Mouse (Mus musculus) embryonic facial prominence, embryonic 13.5 days (tissue): Measurements from ENCODE around the gene Rapgef4. TPM values are rescaled to one million over a fixed set of nuclear protein-coding genes. Genes with fewer than 3 reads are reported as not detected.

Experiments used
- ATAC-seq: fragments of 200-750 bp; cut with Nextera tagmentation; 2 replicates; pipeline ENCODE4 v1.8.0; 2017; ENCODE audit warnings: low read depth; ENCODE audit not compliant: insufficient number of reproducible peaks, insufficient read depth, low FRiP score, low TSS enrichment
- H3K27ac ChIP-seq: fragments of 300-500 bp; sonication (generic); 2 replicates; pipeline ENCODE4 v1.5.1; 2015; ENCODE audit warnings: moderate library complexity, mild to moderate bottlenecking, inconsistent platforms
- H3K27me3 ChIP-seq: fragments of 300-500 bp; sonication (generic); 2 replicates; pipeline ENCODE4 v1.6.1; 2015; ENCODE audit warnings: mild to moderate bottlenecking, inconsistent platforms
- H3K36me3 ChIP-seq: fragments of 300-500 bp; sonication (generic); 2 replicates; pipeline ENCODE4 v1.6.1; 2015; ENCODE audit warnings: mild to moderate bottlenecking, inconsistent platforms
- H3K4me1 ChIP-seq: fragments of 300-500 bp; sonication (generic); 2 replicates; pipeline ENCODE4 v1.6.1; 2015; ENCODE audit warnings: inconsistent platforms
- H3K4me2 ChIP-seq: fragments of 300-500 bp; sonication (generic); 2 replicates; pipeline ENCODE4 v1.6.1; 2015; ENCODE audit warnings: moderate library complexity, mild to moderate bottlenecking, inconsistent platforms
- H3K4me3 ChIP-seq: fragments of 300-500 bp; sonication (generic); 2 replicates; pipeline ENCODE4 v1.5.1; 2015; ENCODE audit warnings: mild to moderate bottlenecking, inconsistent platforms
- H3K9ac ChIP-seq: fragments of 300-500 bp; sonication (generic); 2 replicates; pipeline ENCODE4 v1.6.1; 2015; ENCODE audit warnings: mild to moderate bottlenecking, inconsistent platforms
- H3K9me3 ChIP-seq: fragments of 300-500 bp; sonication (generic); 2 replicates; pipeline ENCODE4 v1.6.1; 2016; ENCODE audit warnings: inconsistent platforms
- WGBS: fragments of 180-500 bp; shearing (Covaris S2); methylation state at CpG from one replicate; pipeline ENCODE4 v1.1.7; 2015; ENCODE audit warnings: mixed read lengths; 5-methylcytosine and 5-hydroxymethylcytosine counted together
- polyA plus RNA-seq: library from polyadenylated mRNA; unstranded; fragments of >200 nt; fragmentation: Nextera tagmentation; extraction: Ambion mirVana; gene quantifications from 2 replicates; pipeline ENCODE4 v1.2.1, GENCODE M21; 2015

The Rapgef4 gene
- polyA plus RNA-seq, 1 experiment from 2014 or later, result 3.0 TPM

- Histone ChIP-seq H3K4me1 (no peaks in the 10 kb centered on the region; the same call in 1 of the 2 replicates), H3K4me3 (no peak overlapping the region), H3K9me3 (no peaks in the 10 kb centered on the region), H3K27ac (no peak overlapping the region), H3K36me3 (no peaks in the 10 kb centered on the region), H3K9ac (no peak overlapping the region), H3K4me2 (no peak overlapping the region), H3K27me3 (no peaks in the 10 kb centered on the region)
- ATAC-seq, result no peak
- 79% methylated on average over 5 of the region's 5 CpGs for WGBS
Measured at GRCm38 (mm10) chr2:72110404-72110803, 129.4 kb downstream of the Rapgef4 start.

DNA sequence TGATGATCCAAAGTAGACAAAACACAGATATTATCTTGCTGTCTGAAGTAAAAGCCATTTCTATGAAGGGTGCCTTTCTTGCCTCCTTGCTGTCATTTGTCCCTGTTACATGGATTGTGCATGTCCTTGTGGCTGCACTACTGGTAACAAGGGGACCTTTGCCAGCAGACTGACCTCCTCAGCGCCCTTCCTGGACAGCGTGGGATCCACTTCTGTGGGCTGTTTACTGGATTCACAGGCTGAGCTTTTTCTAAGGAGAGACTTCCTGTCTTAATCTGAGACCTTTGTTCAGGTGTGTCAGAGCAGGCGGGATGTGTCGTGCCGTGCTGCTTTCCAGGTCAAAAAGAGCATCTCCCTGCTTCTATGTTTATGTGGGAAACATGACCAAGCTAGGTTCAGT lies 132.7 kb downstream of the Rapgef4 start:
- H3K9me3 ChIP-seq, result no peaks in the 10 kb centered on the region
- ATAC-seq, result no peak
- H3K4me2 ChIP-seq, result no peak overlapping the region
- H3K36me3 ChIP-seq, result no peaks in the 10 kb centered on the region
- H3K27ac ChIP-seq, result no peak overlapping the region
- H3K9ac ChIP-seq, result no peak overlapping the region
- H3K4me3 ChIP-seq, result no peak overlapping the region
- 65% methylated on average over 5 of the region's 5 CpGs for WGBS
- H3K27me3 ChIP-seq, result no peaks in the 10 kb centered on the region
- peaks cover 3% of the 10 kb centered on the region; the same call in 1 of the 2 replicates for H3K4me1 ChIP-seq

GRCm38 (mm10) chr2:72114148-72114559 lies 133.1 kb downstream of the Rapgef4 start:
- H3K36me3 ChIP-seq, result no peaks in the 10 kb centered on the region
- H3K4me3 ChIP-seq, result no peak overlapping the region
- WGBS, result 34% methylated on average over 4 of the region's 4 CpGs
- no peaks in the 10 kb centered on the region for H3K9me3 ChIP-seq
- H3K27ac ChIP-seq, result no peak overlapping the region
- peaks cover 3% of the 10 kb centered on the region; the same call in 1 of the 2 replicates for H3K4me1 ChIP-seq
- no peak overlapping the region for H3K9ac ChIP-seq
- no peak overlapping the region for H3K4me2 ChIP-seq
- no peaks in the 10 kb centered on the region for H3K27me3 ChIP-seq
- no peak for ATAC-seq

- WGBS, result 63% methylated on average over 7 of the region's 7 CpGs
- Histone ChIP-seq H3K27ac (no peak overlapping the region), H3K9ac (no peak overlapping the region), H3K4me2 (no peak overlapping the region), H3K36me3 (no peaks in the 10 kb centered on the region), H3K4me1 (peaks cover 3% of the 10 kb centered on the region; the same call in 1 of the 2 replicates), H3K27me3 (no peaks in the 10 kb centered on the region), H3K4me3 (no peak overlapping the region), H3K9me3 (no peaks in the 10 kb centered on the region)
- no peak for ATAC-seq
Measured at GRCm38 (mm10) chr2:72116103-72116502, 135.1 kb downstream of the Rapgef4 start.

DNA sequence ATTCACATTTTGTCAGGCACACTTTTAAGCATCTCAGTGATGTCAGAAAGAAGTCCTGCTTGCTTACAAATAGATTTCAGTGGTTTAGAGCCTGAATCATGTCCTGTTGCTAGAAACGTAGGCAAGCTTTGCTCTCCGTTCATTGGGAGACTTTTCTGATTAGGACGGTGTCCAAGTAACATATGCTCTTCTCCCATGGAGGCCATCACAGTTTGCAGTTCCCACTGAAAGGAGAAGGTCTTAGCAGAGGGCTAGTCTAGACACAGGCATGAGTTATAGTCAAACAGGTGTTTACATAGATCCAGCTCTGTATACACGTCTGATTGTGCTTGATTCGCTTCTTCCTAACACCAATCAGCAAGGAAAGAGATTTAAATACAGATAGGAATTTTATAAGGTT lies 135.7 kb downstream of the Rapgef4 start:
- no peak for ATAC-seq
- no peak overlapping the region for H3K4me2 ChIP-seq
- no peak overlapping the region for H3K27ac ChIP-seq
- H3K4me1 ChIP-seq, result peaks cover 3% of the 10 kb centered on the region; the same call in 1 of the 2 replicates
- no peak overlapping the region for H3K9ac ChIP-seq
- no peaks in the 10 kb centered on the region for H3K9me3 ChIP-seq
- no peaks in the 10 kb centered on the region for H3K27me3 ChIP-seq
- WGBS, result 74% methylated on average over 5 of the region's 5 CpGs
- no peaks in the 10 kb centered on the region for H3K36me3 ChIP-seq
- H3K4me3 ChIP-seq, result no peak overlapping the region

DNA sequence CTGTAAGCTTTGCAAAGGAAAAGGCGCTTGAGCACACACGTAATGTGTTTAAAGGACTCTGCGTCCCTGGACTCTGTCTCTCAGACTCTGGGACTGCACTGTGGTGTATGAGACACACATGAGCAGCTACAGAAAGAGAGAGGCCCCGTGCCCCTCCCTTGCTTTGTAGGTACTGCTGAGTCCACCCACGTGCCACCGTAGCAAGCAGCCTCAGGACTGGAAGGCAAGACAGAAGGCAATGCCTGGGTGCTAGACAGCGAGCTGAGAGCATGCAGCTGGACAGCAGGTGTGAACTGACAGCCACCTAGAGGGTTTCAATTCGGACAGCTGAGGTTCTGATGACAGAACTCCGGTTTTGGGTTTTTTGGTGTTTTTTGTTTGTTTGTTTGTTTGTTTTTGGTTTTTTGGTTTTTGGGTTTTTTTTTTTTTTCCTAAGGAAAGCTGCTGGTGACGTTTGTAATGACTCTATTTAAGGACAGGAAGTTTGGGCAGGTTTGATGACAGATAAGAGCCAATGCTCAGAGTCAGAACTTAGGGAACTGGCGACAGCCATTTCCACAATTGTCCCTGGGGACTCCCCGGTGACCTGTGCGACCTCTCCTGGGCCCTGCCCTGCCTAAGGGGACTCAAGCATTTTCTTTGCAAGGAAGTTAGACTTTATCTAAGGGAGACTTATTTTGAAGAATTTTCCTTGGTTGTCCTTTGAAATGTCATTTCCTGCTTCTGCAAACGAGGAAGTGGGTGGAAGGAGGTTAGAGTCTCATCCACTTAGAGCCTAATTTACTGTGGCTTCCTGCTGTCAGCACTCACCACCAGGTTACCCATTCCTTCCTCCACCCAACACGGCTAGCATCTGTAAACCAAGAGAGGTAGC lies 136.3 kb downstream of the Rapgef4 start:
- no peak overlapping the region for H3K27ac ChIP-seq
- no peak for ATAC-seq
- H3K9me3 ChIP-seq, result no peaks in the 10 kb centered on the region
- H3K4me3 ChIP-seq, result no peak overlapping the region
- no peaks in the 10 kb centered on the region for H3K36me3 ChIP-seq
- peaks cover 3% of the 10 kb centered on the region; the same call in 1 of the 2 replicates for H3K4me1 ChIP-seq
- no peak overlapping the region for H3K9ac ChIP-seq
- 45% methylated on average over 15 of the region's 15 CpGs for WGBS
- H3K27me3 ChIP-seq, result no peaks in the 10 kb centered on the region
- H3K4me2 ChIP-seq, result no peak overlapping the region

GRCm38 (mm10) chr2:72120211-72120610 lies 139.2 kb downstream of the Rapgef4 start:
- Histone ChIP-seq H3K4me1 (peaks cover 8% of the 10 kb centered on the region), H3K36me3 (no peaks in the 10 kb centered on the region), H3K4me2 (no peak overlapping the region), H3K9me3 (no peaks in the 10 kb centered on the region), H3K27me3 (no peaks in the 10 kb centered on the region), H3K9ac (no peak overlapping the region), H3K4me3 (no peak overlapping the region), H3K27ac (no peak overlapping the region)
- ATAC-seq, result no peak
- 75% methylated on average over 6 of the region's 6 CpGs for WGBS

- no peak overlapping the region for H3K4me2 ChIP-seq
- WGBS, result 83% methylated on average over 14 of the region's 14 CpGs
- no peak for ATAC-seq
- no peaks in the 10 kb centered on the region for H3K9me3 ChIP-seq
- H3K9ac ChIP-seq, result no peak overlapping the region
- H3K27me3 ChIP-seq, result no peaks in the 10 kb centered on the region
- no peaks in the 10 kb centered on the region for H3K36me3 ChIP-seq
- H3K4me3 ChIP-seq, result no peak overlapping the region
- H3K27ac ChIP-seq, result no peak overlapping the region
- H3K4me1 ChIP-seq, result peaks cover 6% of the 10 kb centered on the region
Measured at GRCm38 (mm10) chr2:72122410-72123223, 141.6 kb downstream of the Rapgef4 start.

DNA sequence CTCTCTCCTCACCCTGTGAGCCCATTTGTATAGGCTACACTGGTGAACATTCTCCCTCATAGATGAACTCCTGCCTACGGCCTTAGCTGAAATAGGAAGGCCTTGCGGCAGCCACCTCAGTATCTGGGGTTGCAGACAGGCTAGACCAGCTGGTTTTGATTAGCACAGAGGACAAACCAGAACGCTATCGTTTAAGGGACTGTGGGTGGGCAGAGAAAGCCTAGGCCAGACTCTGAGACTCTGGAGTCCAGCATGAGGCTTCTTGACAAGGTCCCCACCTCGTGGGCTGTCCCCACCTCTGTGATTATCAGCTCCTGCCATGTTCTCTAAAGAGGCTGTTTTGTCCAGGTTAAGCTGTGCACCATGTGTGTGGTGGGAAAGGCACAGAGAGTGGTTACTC lies 142.8 kb downstream of the Rapgef4 start:
- Histone ChIP-seq H3K4me1 (peaks cover 6% of the 10 kb centered on the region), H3K36me3 (no peaks in the 10 kb centered on the region), H3K9ac (no peak overlapping the region), H3K27me3 (no peaks in the 10 kb centered on the region), H3K4me3 (no peak overlapping the region), H3K9me3 (no peaks in the 10 kb centered on the region), H3K27ac (no peak overlapping the region), H3K4me2 (no peak overlapping the region)
- ATAC-seq, result no peak
- WGBS, result 23% methylated on average over 5 of the region's 5 CpGs

DNA sequence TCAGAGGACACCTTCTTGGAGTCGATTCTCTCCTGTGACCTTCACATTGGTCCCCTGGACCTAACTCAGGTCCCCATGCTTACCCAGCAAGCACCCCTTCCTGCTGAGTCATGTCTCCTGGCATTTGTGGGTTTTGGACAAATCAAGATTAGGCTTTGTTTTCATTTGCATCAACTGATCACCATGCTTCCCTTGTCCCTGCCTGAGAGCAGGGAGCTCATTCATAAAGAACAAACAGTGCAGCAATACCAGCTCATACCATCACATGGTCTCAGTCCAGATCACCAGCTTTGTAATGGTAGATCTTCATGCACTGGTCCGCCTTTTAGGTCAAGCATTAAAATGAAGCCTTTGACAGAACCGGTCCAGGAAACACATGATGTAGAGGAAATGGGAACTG lies 144.7 kb downstream of the Rapgef4 start:
- no peak overlapping the region for H3K4me3 ChIP-seq
- peaks cover 6% of the 10 kb centered on the region for H3K4me1 ChIP-seq
- no peak overlapping the region for H3K4me2 ChIP-seq
- ATAC-seq, result no peak
- no peak overlapping the region for H3K9ac ChIP-seq
- H3K27me3 ChIP-seq, result no peaks in the 10 kb centered on the region
- H3K27ac ChIP-seq, result no peak overlapping the region
- no peaks in the 10 kb centered on the region for H3K9me3 ChIP-seq
- WGBS, result 75% methylated on average over 3 of the region's 3 CpGs
- no peaks in the 10 kb centered on the region for H3K36me3 ChIP-seq

DNA sequence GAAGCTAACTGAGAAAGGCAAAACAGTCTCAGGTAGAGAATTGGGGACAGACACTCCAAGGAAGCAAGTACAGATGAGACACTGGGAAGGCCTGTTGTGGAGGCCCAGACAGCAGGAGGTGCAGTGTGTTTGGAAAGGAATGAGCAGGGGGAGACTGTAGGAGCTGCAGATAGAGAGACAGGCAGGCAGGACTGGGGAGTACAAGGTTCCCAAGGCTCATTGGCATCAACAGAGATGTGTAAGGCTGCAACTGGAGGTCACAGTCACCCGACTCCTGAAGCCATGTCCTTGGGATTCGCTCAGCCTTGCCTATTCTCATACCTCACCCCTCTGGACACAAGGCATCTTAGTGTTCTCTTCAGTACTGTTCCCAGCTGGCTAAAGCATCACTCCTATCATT lies 145.4 kb downstream of the Rapgef4 start:
- ATAC-seq, result no peak
- 75% methylated on average over 2 of the region's 2 CpGs for WGBS
- Histone ChIP-seq H3K27ac (no peak overlapping the region), H3K4me1 (peaks cover 6% of the 10 kb centered on the region), H3K27me3 (no peaks in the 10 kb centered on the region), H3K9ac (no peak overlapping the region), H3K4me3 (no peak overlapping the region), H3K9me3 (no peaks in the 10 kb centered on the region), H3K36me3 (no peaks in the 10 kb centered on the region), H3K4me2 (no peak overlapping the region)
